Mouse (Mus musculus) adrenal gland (tissue): ENCODE results near the gene N4bp2l2.

Experiments used
- intact Hi-C: fragments of 180-260 bp; cut with DNase I; formaldehyde crosslinking; loops from one replicate; pipeline ENCODE4 v1.15.1; 2025

Gene N4bp2l2

GRCm38 (mm10) chr5:150598202-150599119, 67.5 kb downstream of the N4bp2l2 start:
- intact Hi-C loops = no loop called here

GRCm38 (mm10) chr5:150597088-150597487, 68.9 kb downstream of the N4bp2l2 start, which contains the start of gene N4bp2l1:
Gene N4bp2l1 (minus strand): TSS chr5:150597188.
- intact Hi-C loops = no loop called here

DNA sequence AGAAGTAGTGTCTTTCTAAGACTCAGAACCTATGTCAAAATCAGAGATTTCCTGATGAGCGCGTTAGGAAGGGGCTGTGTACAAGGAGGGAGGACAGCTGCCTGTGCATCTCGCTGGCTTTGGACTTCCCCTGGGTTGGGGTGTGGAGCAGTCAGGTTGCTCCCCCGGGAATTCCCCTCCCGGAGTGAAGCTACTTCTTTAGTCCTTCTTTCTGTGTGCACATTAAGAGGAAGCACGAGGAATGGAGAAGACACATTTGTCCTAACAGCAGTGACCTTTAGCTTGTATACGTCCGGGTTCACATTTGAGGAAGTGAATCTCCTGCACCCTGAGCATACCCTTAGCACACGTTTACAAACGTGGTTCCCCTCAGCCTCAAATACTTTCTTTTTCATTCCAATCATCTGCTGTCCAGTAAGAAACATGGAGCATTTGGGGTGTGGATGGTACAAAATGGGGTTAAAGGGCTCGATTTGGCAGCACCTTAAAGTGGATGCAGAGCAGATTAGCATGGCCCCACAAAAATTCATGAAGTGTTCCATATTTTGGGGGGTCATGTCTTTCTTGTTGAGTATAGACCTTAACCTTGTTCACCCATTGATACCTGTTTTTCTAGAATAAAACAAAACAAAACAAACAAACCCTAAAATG, 70.5 kb downstream of the N4bp2l2 start:
- intact Hi-C loops = no loop called here

DNA sequence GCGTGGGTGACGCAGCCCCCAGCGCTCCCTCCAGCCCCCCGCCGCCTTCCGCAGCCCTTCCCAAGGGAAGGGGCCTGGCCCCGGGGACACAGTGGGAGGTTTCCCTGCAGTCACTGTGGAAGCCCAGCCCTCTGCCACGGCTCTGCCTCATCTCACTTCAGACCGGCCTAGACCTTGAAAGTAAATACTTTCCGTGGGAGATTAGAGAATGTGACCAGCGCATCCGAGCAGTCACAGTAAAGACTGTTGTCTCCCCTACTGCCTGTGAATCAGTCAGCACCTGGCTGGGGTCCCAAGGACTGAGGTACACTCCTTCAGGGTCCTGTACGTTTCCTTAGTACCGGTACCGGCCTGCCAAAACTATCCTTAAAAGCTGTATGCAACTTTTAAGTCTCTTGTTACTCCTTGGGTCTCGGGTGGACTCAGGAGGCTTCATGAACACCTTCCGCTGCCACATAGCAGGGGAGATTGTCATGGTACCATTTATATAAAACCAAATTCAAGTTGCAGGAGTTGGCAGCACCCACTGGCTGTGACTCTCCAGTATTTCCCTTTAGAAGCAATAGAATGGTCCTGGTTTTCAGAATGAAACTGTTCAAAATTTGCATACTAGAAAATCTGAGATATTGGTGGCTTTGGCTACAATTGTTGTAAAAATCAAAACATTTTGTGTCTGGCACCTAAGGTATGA, 71.2 kb downstream of the N4bp2l2 start:
- intact Hi-C loops = loop anchor here (5.0 kb wide), 1 partner anchor 72 kb away; the partner anchor contains the start of gene Brca2

DNA sequence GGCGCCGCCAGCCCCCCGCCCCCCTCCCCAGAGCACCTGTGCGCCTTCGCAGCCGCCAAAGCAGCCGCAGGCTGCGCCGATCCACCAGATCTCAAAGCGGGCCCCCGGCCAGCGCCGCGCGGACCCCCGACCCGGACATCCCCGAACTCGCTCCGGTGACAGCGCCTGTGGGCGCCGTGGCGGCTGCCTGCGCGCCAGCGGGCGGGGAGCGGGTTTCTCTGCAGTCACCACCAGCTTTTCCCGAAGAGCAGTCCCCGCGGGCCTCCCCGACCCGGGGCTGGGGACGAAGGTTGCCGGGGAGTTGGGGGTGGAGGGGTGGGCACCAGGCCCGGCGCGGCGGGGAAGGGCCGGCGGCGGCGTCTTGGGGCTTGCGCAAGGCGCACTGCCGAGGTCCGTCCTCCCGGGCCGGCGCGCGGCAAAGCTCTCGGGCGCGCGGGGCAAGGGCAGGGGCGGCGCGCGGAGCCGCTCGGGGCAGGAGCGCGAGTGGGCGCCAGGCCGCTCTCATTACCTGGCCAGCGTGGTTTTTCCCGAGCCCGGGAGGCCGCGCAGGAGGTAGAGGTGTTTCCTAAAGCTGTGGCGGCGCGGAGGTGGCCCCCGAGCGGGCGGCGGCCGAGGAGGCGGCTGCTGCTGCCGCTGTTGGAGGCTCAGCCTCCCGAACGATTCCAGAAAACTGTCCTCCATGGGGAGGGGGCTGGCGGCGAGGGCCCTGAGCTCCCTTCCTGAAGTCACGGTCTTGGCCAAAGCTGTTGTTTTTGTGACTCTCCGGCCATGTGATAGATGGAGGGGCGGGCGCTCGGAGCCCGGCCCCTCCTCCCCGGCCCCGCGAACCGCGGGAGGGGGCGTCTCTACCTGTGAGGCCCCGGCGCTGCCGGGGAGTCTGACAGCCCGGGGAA, 72.0 kb downstream of the N4bp2l2 start:
- intact Hi-C loops = loop anchor here (5.0 kb wide), 1 partner anchor 72 kb away; the partner anchor contains the start of gene Brca2

- intact Hi-C loops = loop anchor here (5.0 kb wide), 1 partner anchor 71 kb away; the partner anchor contains the start of gene Brca2
Observed at GRCm38 (mm10) chr5:150592904-150593755, 72.9 kb downstream of the N4bp2l2 start.

- intact Hi-C loops = loop anchor here (5.0 kb wide), 1 partner anchor 70 kb away; the partner anchor contains the start of gene Brca2
Observed at GRCm38 (mm10) chr5:150592186-150592903, 73.6 kb downstream of the N4bp2l2 start.

GRCm38 (mm10) chr5:150589945-150590344, 76.0 kb downstream of the N4bp2l2 start:
- intact Hi-C loops = loop anchor here (5.0 kb wide), 1 partner anchor 68 kb away; the partner anchor contains the start of gene Brca2

- intact Hi-C loops = no loop called here
Observed at GRCm38 (mm10) chr5:150584337-150584729, 81.7 kb downstream of the N4bp2l2 start.

GRCm38 (mm10) chr5:150583622-150584336, 82.2 kb downstream of the N4bp2l2 start:
- intact Hi-C loops = no loop called here

DNA sequence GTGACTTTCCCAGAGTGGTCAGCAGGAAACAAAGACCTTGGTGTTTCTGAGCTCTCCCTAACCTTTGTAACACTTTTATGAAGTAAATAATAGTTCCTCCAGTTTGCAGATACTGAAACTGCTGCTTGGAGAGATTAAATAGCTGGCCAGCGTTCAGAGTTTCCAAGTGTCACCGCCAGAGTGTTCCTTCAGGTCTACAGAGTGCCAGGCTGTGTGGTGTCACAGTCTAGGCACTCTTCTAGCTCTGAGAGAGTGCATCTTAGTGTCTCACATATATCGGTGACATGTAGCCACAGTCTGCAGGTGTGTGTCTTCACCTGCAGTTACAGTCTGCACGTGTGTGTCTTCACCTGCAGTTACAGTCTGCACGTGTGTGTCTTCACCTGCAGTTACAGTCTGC, 82.8 kb downstream of the N4bp2l2 start:
- intact Hi-C loops = no loop called here

- intact Hi-C loops = no loop called here
Observed at GRCm38 (mm10) chr5:150581180-150581579, 84.8 kb downstream of the N4bp2l2 start.

DNA sequence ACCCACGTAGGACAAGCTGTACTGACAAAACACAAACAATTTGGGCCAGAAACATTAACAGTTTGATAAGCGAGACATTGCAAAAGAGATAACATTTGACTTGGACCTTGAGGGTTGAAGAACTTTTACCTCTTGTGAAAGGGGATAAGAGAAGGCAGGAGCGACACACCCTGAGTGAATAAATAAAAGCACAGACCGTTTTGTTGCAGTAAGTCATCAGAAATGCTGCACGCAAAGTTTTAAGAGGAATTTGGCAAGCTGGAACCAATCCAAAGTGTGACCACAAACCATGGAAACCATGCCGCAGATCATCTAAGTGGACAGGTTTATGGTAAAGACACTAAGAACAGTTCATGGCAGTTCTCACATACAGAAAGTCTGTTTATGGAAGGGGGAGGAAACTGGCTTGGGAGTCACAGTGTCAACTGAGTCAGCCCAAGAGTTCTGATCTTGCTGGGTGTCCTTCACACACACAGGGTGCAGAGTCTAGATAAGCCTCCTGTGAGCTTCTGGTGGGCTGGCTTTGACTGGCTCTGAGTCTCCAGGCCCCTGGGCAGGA, 87.3 kb downstream of the N4bp2l2 start:
- intact Hi-C loops = no loop called here

DNA sequence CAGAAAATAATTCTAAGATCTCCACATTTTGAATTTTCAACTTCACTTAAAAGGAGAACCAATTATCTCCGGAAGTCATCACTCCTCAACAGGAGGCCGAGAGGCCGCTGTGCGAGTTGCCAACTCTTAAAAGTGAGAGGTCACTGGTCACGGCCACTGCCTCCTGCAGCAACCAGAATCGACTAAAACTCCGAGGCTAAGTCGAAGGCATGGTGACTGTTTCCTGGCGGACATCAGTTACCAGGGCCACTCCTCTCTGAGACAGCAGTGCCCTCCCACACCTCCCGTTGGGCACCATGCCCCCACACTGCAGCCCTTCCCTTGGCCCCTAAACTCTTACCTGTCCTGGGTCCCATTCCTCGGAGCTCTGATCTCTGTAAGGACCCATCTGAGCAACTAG, 89.2 kb downstream of the N4bp2l2 start:
- intact Hi-C loops = no loop called here

DNA sequence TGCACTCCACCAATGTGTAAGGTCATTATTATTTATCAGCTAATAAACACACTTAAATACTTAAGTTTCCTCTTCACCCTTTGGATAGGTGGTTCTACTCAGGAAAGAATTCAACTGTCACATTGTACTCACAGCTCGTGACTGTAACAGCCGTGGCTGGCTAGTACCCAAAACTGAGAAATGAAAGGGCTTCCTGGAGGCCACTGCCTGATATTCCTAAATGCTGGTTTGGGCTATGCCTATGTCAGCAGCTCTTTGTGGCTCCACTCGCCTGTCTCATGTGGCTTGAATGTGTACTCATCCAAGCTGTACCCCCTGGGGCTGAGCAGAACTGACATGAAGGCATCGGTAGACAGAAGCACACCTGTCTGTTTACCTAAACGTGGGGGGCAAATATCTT, 91.1 kb downstream of the N4bp2l2 start:
- intact Hi-C loops = no loop called here

GRCm38 (mm10) chr5:150574403-150574802, 91.6 kb downstream of the N4bp2l2 start:
- intact Hi-C loops = no loop called here

GRCm38 (mm10) chr5:150570496-150571219, 95.3 kb downstream of the N4bp2l2 start:
- intact Hi-C loops = no loop called here
